Mouse (Mus musculus): ENCODE measurements around the gene Scd2. TPM values are rescaled to one million over a fixed set of nuclear protein-coding genes. Genes with fewer than 3 reads are reported as not detected.

Scd2 gene
- polyA plus RNA-seq, 1 experiment from 2014 or later: 251 TPM

GRCm38 (mm10) chr19:44301671-44302305, 8.3 kb downstream of the Scd2 start:
- 82% methylated on average over 9 of the region's 9 CpGs for WGBS
- ATAC-seq (replicated peaks): no peak
- Histone ChIP-seq H3K27me3 (replicated peaks) (no peaks in the 10 kb centered on the region), H3K9me3 (no peaks in the 10 kb centered on the region), H3K9ac (no peak overlapping the region), H3K4me1 (peaks cover 87% of the 10 kb centered on the region), H3K4me2 (no peak overlapping the region), H3K36me3 (replicated peaks) (peaks cover 60% of the 10 kb centered on the region), H3K4me3 (no peak overlapping the region), H3K27ac (no peak overlapping the region)

DNA sequence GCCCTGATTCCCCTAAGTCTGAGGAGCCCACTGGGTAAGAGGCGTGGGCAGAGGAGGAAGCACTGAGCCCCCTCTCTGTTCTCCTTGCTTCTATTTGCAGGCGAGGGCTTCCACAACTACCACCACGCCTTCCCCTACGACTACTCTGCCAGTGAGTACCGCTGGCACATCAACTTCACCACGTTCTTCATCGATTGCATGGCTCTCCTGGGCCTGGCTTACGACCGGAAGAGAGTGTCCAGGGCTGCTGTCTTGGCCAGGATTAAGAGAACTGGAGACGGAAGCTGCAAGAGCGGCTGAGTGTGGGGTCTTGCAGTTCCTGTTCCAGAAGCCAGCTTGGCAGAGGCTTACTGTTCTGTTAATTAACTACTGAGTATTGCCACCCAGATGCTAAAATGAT, 9.4 kb downstream of the Scd2 start:
- WGBS: 82% methylated on average over 11 of the region's 11 CpGs
- H3K27me3 ChIP-seq (replicated peaks): no peaks in the 10 kb centered on the region
- no peak overlapping the region for H3K4me3 ChIP-seq
- H3K9me3 ChIP-seq: no peaks in the 10 kb centered on the region
- no peak overlapping the region for H3K4me2 ChIP-seq
- H3K36me3 ChIP-seq (replicated peaks): peaks cover 64% of the 10 kb centered on the region
- H3K27ac ChIP-seq: no peak overlapping the region
- ATAC-seq (replicated peaks): no peak
- H3K9ac ChIP-seq: no peak overlapping the region
- peaks cover 81% of the 10 kb centered on the region for H3K4me1 ChIP-seq

DNA sequence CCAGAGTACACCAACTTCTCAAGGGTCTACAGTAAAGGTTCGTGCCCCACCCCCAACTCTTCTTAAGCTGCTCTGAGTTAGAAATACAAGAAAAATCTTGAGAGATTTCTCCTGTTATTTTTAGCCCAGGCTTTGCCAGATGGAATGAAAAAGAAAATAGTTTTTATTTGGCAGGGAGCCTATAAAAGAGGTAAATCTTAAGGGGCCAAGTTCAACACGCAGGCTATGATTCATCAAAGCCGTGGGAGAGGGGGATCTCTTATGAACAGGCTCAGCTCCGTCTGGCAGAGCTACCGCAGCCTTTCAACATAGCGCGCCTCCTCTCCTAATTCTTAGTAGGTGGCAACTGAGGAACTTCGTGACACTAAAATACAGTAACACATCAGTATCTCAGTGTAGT, 10.0 kb downstream of the Scd2 start:
- Histone ChIP-seq H3K9ac (no peak overlapping the region), H3K4me3 (no peak overlapping the region), H3K4me1 (peaks cover 75% of the 10 kb centered on the region), H3K27me3 (replicated peaks) (no peaks in the 10 kb centered on the region), H3K4me2 (no peak overlapping the region), H3K27ac (no peak overlapping the region), H3K36me3 (replicated peaks) (peaks cover 68% of the 10 kb centered on the region), H3K9me3 (no peaks in the 10 kb centered on the region)
- no peak for ATAC-seq (replicated peaks)
- 82% methylated on average over 8 of the region's 8 CpGs for WGBS

DNA sequence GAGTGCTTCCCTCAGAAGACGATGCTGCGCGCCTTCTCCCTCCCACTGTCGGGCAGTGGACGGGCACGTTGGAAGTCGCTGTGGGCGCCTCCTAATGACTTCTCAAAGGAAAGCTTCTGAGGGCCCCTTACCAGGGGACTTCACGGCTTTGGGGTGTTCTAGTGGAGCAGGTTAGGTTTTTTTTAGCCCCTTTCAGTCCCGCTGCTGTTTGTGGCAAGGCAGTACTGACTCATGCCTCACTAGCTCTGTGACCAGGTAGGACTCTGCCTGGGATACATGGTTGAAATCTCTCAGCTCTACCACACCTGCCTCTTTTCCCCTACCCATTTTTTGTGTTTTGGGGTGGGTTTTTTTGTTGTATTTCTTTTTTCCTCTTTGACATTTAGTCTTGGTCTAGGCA, 10.9 kb downstream of the Scd2 start:
- H3K9ac ChIP-seq: no peak overlapping the region
- H3K4me3 ChIP-seq: no peak overlapping the region
- no peak overlapping the region for H3K4me2 ChIP-seq
- H3K27ac ChIP-seq: no peak overlapping the region
- H3K9me3 ChIP-seq: no peaks in the 10 kb centered on the region
- WGBS: 81% methylated on average over 10 of the region's 10 CpGs
- no peak for ATAC-seq (replicated peaks)
- no peaks in the 10 kb centered on the region for H3K27me3 ChIP-seq (replicated peaks)
- H3K36me3 ChIP-seq (replicated peaks): peaks cover 68% of the 10 kb centered on the region
- peaks cover 66% of the 10 kb centered on the region for H3K4me1 ChIP-seq

GRCm38 (mm10) chr19:44304851-44305510, 11.5 kb downstream of the Scd2 start:
- H3K27me3 ChIP-seq (replicated peaks): no peaks in the 10 kb centered on the region
- H3K4me2 ChIP-seq: no peak overlapping the region
- no peak for ATAC-seq (replicated peaks)
- 88% methylated on average over 16 of the region's 16 CpGs for WGBS
- no peak overlapping the region for H3K27ac ChIP-seq
- peaks cover 61% of the 10 kb centered on the region for H3K4me1 ChIP-seq
- H3K4me3 ChIP-seq: no peak overlapping the region
- H3K36me3 ChIP-seq (replicated peaks): peaks cover 67% of the 10 kb centered on the region
- no peak overlapping the region for H3K9ac ChIP-seq
- H3K9me3 ChIP-seq: no peaks in the 10 kb centered on the region

GRCm38 (mm10) chr19:44305701-44306100, 12.2 kb downstream of the Scd2 start:
- peaks cover 60% of the 10 kb centered on the region for H3K36me3 ChIP-seq (replicated peaks)
- 91% methylated on average over 15 of the region's 15 CpGs for WGBS

DNA sequence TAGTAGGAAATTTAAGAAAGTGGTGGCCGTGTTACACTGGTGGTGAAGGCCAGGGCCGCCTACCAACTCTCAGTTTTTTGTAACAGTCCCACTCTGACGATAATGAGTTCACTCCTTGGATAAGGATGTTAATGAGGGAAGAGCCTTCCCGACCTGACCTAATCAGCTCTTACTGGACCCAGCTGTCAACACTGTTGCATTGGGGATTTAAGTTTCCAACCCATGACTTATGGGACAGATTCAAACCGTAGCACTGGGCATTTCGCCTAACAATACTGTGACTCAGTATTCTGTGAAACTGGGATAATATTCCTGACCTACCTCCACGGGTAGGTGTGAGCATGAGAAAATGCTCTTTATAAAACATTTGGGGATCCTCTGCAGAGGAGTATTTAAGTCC, 12.7 kb downstream of the Scd2 start:
- Histone ChIP-seq H3K4me2 (no peak overlapping the region), H3K4me3 (no peak overlapping the region), H3K9ac (no peak overlapping the region), H3K9me3 (no peaks in the 10 kb centered on the region), H3K27me3 (replicated peaks) (no peaks in the 10 kb centered on the region), H3K4me1 (peaks cover 57% of the 10 kb centered on the region), H3K36me3 (replicated peaks) (peaks cover 55% of the 10 kb centered on the region), H3K27ac (no peak overlapping the region)
- ATAC-seq (replicated peaks): no peak
- WGBS: 75% methylated on average over 7 of the region's 7 CpGs

More at GRCm38 (mm10) chr19:44305701-44306100, 12.2 kb downstream of the Scd2 start:
- no peak for ATAC-seq (replicated peaks)
- H3K4me1 ChIP-seq: peaks cover 58% of the 10 kb centered on the region
- H3K4me3 ChIP-seq: no peak overlapping the region
- no peak overlapping the region for H3K9ac ChIP-seq
- no peak overlapping the region for H3K4me2 ChIP-seq
- no peaks in the 10 kb centered on the region for H3K9me3 ChIP-seq
- H3K27me3 ChIP-seq (replicated peaks): no peaks in the 10 kb centered on the region
- no peak overlapping the region for H3K27ac ChIP-seq

DNA sequence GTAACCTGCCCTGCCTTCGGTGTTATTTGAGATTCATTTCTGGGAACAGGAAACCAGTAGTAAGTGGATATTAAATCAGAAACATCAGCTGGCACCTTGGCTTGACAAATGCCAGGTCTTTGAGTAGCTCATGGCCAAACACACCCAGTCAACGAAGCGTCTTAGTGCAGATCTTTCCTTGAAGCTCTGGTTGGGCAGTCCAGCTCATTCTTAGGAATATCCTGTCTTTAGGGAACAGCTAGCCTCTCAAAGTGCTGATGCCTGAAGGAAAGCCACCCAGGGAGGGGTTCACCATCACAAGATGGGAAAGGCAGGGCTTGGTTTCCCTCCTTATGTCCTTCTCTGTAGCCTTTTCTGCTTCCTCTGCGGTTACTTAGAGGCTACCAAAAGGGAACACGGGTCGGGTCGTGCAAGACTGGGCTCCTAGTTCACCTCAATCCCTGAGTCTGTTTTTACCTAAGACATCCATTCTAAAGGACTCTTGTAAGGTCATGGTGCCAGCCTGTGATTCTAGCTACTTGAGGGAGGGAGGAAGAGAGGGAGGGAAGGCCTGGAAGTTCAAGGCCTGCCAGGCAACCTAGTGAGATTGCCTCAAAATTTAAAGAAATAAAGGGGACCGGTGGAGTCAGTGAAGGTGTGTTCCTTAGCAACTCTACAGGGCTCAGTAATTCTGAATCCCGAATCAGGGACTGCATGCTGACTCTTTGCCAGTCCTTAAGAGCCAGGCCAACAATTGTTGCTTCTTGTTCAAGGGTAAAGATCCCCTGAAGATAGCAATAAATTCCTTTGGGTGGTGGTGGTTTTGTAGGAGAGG, 13.8 kb downstream of the Scd2 start:
- Histone ChIP-seq H3K27ac (peak overlapping the region; percentile 38), H3K27me3 (replicated peaks) (no peaks in the 10 kb centered on the region), H3K9me3 (no peaks in the 10 kb centered on the region), H3K4me3 (no peak overlapping the region), H3K36me3 (replicated peaks) (peaks cover 48% of the 10 kb centered on the region), H3K4me1 (peaks cover 53% of the 10 kb centered on the region), H3K4me2 (no peak overlapping the region), H3K9ac (no peak overlapping the region)
- ATAC-seq (replicated peaks): no peak
- WGBS: 81% methylated on average over 9 of the region's 9 CpGs

- WGBS: 82% methylated on average over 6 of the region's 6 CpGs
- ATAC-seq (replicated peaks): no peak
- H3K36me3 ChIP-seq (replicated peaks): peaks cover 42% of the 10 kb centered on the region
Measured at GRCm38 (mm10) chr19:44307915-44308470, 14.5 kb downstream of the Scd2 start.

DNA sequence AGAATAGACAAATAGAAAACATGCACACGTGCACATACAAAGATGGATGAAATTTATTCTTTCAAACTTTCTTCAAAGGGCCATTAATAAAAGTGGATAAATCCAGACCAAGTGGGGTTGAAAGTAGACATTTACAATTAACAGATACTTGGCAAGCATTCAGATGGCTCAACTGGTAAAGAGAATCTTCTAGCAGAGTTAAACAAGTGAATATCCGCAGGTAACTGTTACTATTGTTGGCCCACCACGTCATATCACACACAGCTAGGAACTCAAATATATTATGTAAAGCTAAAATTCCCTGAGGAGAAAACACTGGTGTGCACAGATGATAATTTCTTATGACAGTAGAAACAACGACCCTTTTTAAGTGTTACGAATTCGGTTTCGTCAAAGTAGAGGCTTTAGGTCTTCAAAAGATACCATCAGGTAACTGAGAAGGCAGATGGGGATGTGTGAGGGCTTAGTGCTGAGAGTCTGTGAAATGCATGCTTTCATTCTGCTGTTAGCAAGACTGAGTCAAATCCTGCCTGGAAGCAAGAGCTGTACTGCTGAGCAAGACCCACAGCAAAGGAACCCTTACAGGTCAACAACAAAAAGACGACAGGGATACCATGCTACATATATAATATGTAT, 15.3 kb downstream of the Scd2 start:
- Histone ChIP-seq H3K4me3 (no peak overlapping the region), H3K9me3 (no peaks in the 10 kb centered on the region), H3K27ac (no peak overlapping the region), H3K4me2 (no peak overlapping the region), H3K9ac (no peak overlapping the region), H3K36me3 (replicated peaks) (peaks cover 35% of the 10 kb centered on the region), H3K27me3 (replicated peaks) (no peaks in the 10 kb centered on the region), H3K4me1 (peaks cover 43% of the 10 kb centered on the region)
- WGBS: 83% methylated on average over 8 of the region's 8 CpGs
- no peak for ATAC-seq (replicated peaks)

More at GRCm38 (mm10) chr19:44307915-44308470, 14.5 kb downstream of the Scd2 start:
- no peak overlapping the region for H3K4me2 ChIP-seq
- H3K9ac ChIP-seq: no peak overlapping the region
- no peak overlapping the region for H3K4me3 ChIP-seq
- H3K4me1 ChIP-seq: peaks cover 46% of the 10 kb centered on the region
- 0 out of 2 replicates have a peak overlapping the region, but pooled peaks have one; percentile 38 for H3K27ac ChIP-seq
- H3K27me3 ChIP-seq (replicated peaks): no peaks in the 10 kb centered on the region
- no peaks in the 10 kb centered on the region for H3K9me3 ChIP-seq

DNA sequence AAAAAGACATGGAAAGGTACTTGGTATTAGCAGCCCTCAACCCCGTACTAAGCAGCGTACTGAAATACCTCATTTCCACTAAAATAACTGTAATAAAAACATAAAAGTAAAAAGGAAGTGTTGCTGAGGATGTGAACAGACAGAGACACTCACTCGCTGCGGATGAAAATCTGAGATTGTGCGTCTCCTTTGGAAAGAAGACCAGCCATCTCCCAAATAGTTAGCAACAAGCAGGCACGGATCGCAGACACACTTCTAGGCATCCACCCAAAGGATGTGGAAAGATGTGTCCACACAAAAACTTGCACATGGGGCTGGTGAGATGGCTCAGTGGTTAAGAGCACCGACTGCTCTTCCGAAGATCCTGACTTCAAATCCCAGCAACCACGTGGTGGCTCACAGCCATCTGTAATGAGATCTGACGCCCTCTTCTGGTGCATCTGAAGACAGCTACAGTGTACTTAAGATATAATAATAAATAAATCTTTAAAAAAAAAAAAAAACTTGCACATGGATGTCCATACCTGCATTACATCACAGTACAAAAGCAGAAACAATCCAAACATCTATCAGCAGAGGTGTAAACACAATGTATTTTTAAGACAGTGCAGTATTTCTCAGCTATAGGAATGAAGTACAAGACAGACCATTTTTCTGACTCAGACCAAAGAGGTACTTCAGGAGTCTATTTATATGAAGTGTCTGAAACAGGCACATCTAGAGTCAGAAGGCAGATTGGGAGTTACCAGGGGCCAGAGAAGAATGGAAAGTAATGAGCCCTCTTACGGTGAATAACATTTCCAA, 16.1 kb downstream of the Scd2 start:
- Histone ChIP-seq H3K4me1 (peaks cover 40% of the 10 kb centered on the region), H3K4me2 (no peak overlapping the region), H3K9me3 (no peaks in the 10 kb centered on the region), H3K4me3 (no peak overlapping the region), H3K27ac (no peak overlapping the region), H3K9ac (no peak overlapping the region), H3K36me3 (replicated peaks) (peaks cover 27% of the 10 kb centered on the region), H3K27me3 (replicated peaks) (no peaks in the 10 kb centered on the region)
- 80% methylated on average over 12 of the region's 12 CpGs for WGBS
- no peak for ATAC-seq (replicated peaks)

Data from midbrain, embryonic 15.5 days (tissue).